In the genomic region with DNA sequence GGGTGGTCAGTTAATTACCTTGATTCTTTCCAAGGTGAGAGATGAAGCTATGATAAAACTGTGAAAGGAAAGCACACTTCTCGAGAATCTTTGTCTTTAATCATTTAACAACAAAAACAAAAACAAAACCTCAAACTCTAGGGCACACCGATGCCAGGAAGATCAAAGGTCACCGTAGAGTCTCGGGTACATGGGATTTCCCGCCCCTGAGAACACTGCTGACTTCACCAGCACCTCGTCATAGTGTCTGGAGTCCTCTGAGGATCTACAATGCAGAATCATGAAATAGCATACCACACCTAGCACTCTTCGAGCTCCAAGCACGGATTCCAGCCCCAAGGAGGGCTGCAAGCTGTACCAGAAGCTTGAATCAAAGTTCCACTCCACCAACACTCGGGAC, we compare ENCODE assay signal across 8 mouse cellular contexts. TPM values are rescaled to one million over a fixed set of nuclear protein-coding genes. Genes with fewer than 3 reads are reported as not detected.
DNase-seq lines count a peak whose midpoint lies in the region; ATAC-seq lines count a peak whose summit lies in the region.

No protein-coding gene starts in this region.

- H3K4me2 ChIP-seq in heart, embryonic 15.5 days, result peak overlapping the region; percentile 98
- peak overlapping the region; percentile 96 for H3K4me2 ChIP-seq in hindbrain, embryonic 15.5 days
- peak overlapping the region; percentile 99; the same call in 1 of the 2 replicates for H3K4me2 ChIP-seq in midbrain, embryonic 11.5 days

- intact Hi-C loops in heart, postnatal 14 days (cut with DNase I), result no loop called here

- ATAC-seq in heart, embryonic 15.5 days (replicated peaks; ENCODE audit: insufficient number of reproducible peaks, insufficient read depth, low FRiP score, low read depth), result no peak
- no peak; the same call in 1 of the 2 replicates for ATAC-seq in hindbrain, embryonic 15.5 days (ENCODE audit: low FRiP score, low read depth)
- peak; percentile 2; the same call in 1 of the 2 replicates for ATAC-seq in midbrain, embryonic 11.5 days (ENCODE audit: low FRiP score)

- no peak overlapping the region for H3K9ac ChIP-seq in heart, embryonic 15.5 days
- H3K9ac ChIP-seq in hindbrain, embryonic 15.5 days, result no peak overlapping the region
- H3K9ac ChIP-seq in midbrain, embryonic 11.5 days (ENCODE audit: low read length), result 0 out of 2 replicates have a peak overlapping the region, but pooled peaks have one; percentile 80

- no peaks in the 10 kb centered on the region for H3K9me3 ChIP-seq in heart, embryonic 15.5 days (replicated peaks)
- H3K9me3 ChIP-seq in hindbrain, embryonic 15.5 days, result no peaks in the 10 kb centered on the region
- H3K9me3 ChIP-seq in midbrain, embryonic 11.5 days (ENCODE audit: control insufficient read depth, low read length), result no peaks in the 10 kb centered on the region; the same call in 1 of the 2 replicates

- H3K27ac ChIP-seq in heart, embryonic 15.5 days, result no peak overlapping the region
- no peak overlapping the region for H3K27ac ChIP-seq in brown adipose tissue, adult 24 weeks (replicated peaks; ENCODE audit: low read depth, low read length)
- H3K27ac ChIP-seq in hindbrain, embryonic 15.5 days (replicated peaks), result no peak overlapping the region
- no peak overlapping the region for H3K27ac ChIP-seq in midbrain, embryonic 11.5 days (ENCODE audit: low read depth, low read length)

- H3K4me3 ChIP-seq in heart, embryonic 15.5 days, result peak overlapping the region; percentile 68
- H3K4me3 ChIP-seq in brown adipose tissue, adult 24 weeks (ENCODE audit: insufficient read depth, low read depth, low read length), result peak overlapping the region; percentile 32; the same call in 1 of the 2 replicates
- H3K4me3 ChIP-seq in hindbrain, embryonic 15.5 days, result peak overlapping the region; percentile 59
- no peak overlapping the region for H3K4me3 ChIP-seq in midbrain, embryonic 11.5 days (ENCODE audit: low read depth, low read length)

- WGBS in heart, embryonic 15.5 days, result 75% methylated on average over 9 of the region's 9 CpGs
- WGBS in hindbrain, embryonic 15.5 days, result 76% methylated on average over 9 of the region's 9 CpGs
- WGBS in midbrain, embryonic 11.5 days, result 76% methylated on average over 9 of the region's 9 CpGs

- no peaks in the 10 kb centered on the region for H3K36me3 ChIP-seq in heart, embryonic 15.5 days
- no peaks in the 10 kb centered on the region for H3K36me3 ChIP-seq in hindbrain, embryonic 15.5 days
- no peaks in the 10 kb centered on the region for H3K36me3 ChIP-seq in midbrain, embryonic 11.5 days (ENCODE audit: control insufficient read depth, insufficient read depth, low read length)

- no peak for DNase-seq in heart, postnatal 14 days
- no peak for DNase-seq in midbrain, embryonic 11.5 days (ENCODE audit: low spot score, missing footprints)
- no peak for DNase-seq in ovary, postnatal 36 days (ENCODE audit: low spot score)
- no peak for DNase-seq in cerebellum, postnatal 36 days
- no peak for DNase-seq in right cerebral cortex, adult 2 months (ENCODE audit: low spot score in 2 of 2)

- H3K27me3 ChIP-seq in heart, embryonic 15.5 days, result no peaks in the 10 kb centered on the region
- 0 out of 2 replicates have a peak, but pooled peaks cover 2% of the 10 kb centered on the region for H3K27me3 ChIP-seq in hindbrain, embryonic 15.5 days
- peaks cover 7% of the 10 kb centered on the region for H3K27me3 ChIP-seq in midbrain, embryonic 11.5 days (ENCODE audit: control insufficient read depth, insufficient read depth, low read length)

- peaks cover 12% of the 10 kb centered on the region; the same call in 1 of the 2 replicates for H3K4me1 ChIP-seq in heart, embryonic 15.5 days (replicated peaks)
- H3K4me1 ChIP-seq in brown adipose tissue, adult 24 weeks (ENCODE audit: control insufficient read depth, insufficient read depth, insufficient read length, low read length), result peaks cover 2% of the 10 kb centered on the region
- H3K4me1 ChIP-seq in hindbrain, embryonic 15.5 days (replicated peaks), result peaks cover 13% of the 10 kb centered on the region
- H3K4me1 ChIP-seq in midbrain, embryonic 11.5 days (ENCODE audit: control insufficient read depth, insufficient read depth, low read length), result peaks cover 4% of the 10 kb centered on the region; the same call in 1 of the 2 replicates

RNA-seq across cellular contexts. Expression of gene Eif5a2, which starts 0.6 kb away (rescaled TPM):
- 7.6 and 7.7 TPM in 2 replicates for polyA plus RNA-seq in heart, embryonic 15.5 days (2015; fragmentation: Nextera tagmentation; extraction: Ambion mirVana)
- 1 to 10 TPM; 2.0 to 2.2 TPM for total RNA-seq in heart, postnatal 14 days (2021)
- 1.4 and 1.8 TPM in 2 replicates for polyA plus RNA-seq in brown adipose tissue, adult 24 weeks (2012; ENCODE audit: insufficient read depth, insufficient read length, missing spikeins)
- polyA plus RNA-seq in hindbrain, embryonic 15.5 days (2015; fragmentation: Nextera tagmentation; extraction: Ambion mirVana), result 10.0 and 11.9 TPM in 2 replicates
- 18.0 and 20.7 TPM in 2 replicates for polyA plus RNA-seq in midbrain, embryonic 11.5 days (2014; fragmentation: Nextera tagmentation; extraction: Ambion mirVana)

RNA-seq across cellular contexts. Expression of gene Rpl22l1, which starts 24.7 kb away (rescaled TPM):
- polyA plus RNA-seq in heart, embryonic 15.5 days (2015; fragmentation: Nextera tagmentation; extraction: Ambion mirVana), result 161 and 235 TPM in 2 replicates
- 100 to 1,000 TPM; 106 to 110 TPM for total RNA-seq in heart, postnatal 14 days (2021)
- polyA plus RNA-seq in brown adipose tissue, adult 24 weeks (2012; ENCODE audit: insufficient read depth, insufficient read length, missing spikeins), result 112 and 177 TPM in 2 replicates
- 225 and 253 TPM in 2 replicates for polyA plus RNA-seq in hindbrain, embryonic 15.5 days (2015; fragmentation: Nextera tagmentation; extraction: Ambion mirVana)
- 389 and 419 TPM in 2 replicates for polyA plus RNA-seq in midbrain, embryonic 11.5 days (2014; fragmentation: Nextera tagmentation; extraction: Ambion mirVana)
